Mouse (Mus musculus) brain, adult 2 months (tissue): ENCODE data around the gene Park7.
A peak's percentile ranks its signal among the peaks of the same experiment; 100 is the strongest.

Experiments used
- DNase-seq: peaks from one replicate; pipeline ENCODE4 v3.0.0; 2011; ENCODE audit warnings: low read depth, low spot score

Park7 gene

GRCm38 (mm10) chr4:150913743-150914142 is 494 bp downstream of the Park7 start:
- DNase-seq, result peak; percentile 61

GRCm38 (mm10) chr4:150910164-150910951 is 3.9 kb downstream of the Park7 start:
- DNase-seq, result no peak

GRCm38 (mm10) chr4:150909451-150910156 is 4.6 kb downstream of the Park7 start:
- DNase-seq, result peak; percentile 99

GRCm38 (mm10) chr4:150908512-150908911 is 5.7 kb downstream of the Park7 start:
- peak; percentile 23 for DNase-seq

- no peak for DNase-seq
These were observed 7.1 kb downstream of the Park7 start for GRCm38 (mm10) chr4:150907099-150907498.

GRCm38 (mm10) chr4:150903091-150903742 is 11.0 kb downstream of the Park7 start:
- DNase-seq, result no peak

GRCm38 (mm10) chr4:150902062-150902461 is 12.2 kb downstream of the Park7 start:
- DNase-seq, result peak; percentile 35

- DNase-seq, result peak; percentile 88
These were observed 12.6 kb downstream of the Park7 start for GRCm38 (mm10) chr4:150901651-150902050.

GRCm38 (mm10) chr4:150900486-150900885 is 13.8 kb downstream of the Park7 start:
- no peak for DNase-seq

- peak; percentile 77 for DNase-seq
These were observed 15.4 kb downstream of the Park7 start for GRCm38 (mm10) chr4:150898716-150899365.

GRCm38 (mm10) chr4:150896896-150897624 is 17.2 kb downstream of the Park7 start:
- no peak for DNase-seq

GRCm38 (mm10) chr4:150894718-150895501 is 19.3 kb downstream of the Park7 start:
- no peak for DNase-seq

- no peak for DNase-seq
These were observed 22.9 kb downstream of the Park7 start for GRCm38 (mm10) chr4:150891308-150891707.

GRCm38 (mm10) chr4:150889955-150890315 is 24.3 kb downstream of the Park7 start:
- DNase-seq, result peak; percentile 21

- no peak for DNase-seq
These were observed 24.8 kb downstream of the Park7 start for GRCm38 (mm10) chr4:150889273-150889954.

- DNase-seq, result no peak
These were observed 25.7 kb downstream of the Park7 start for GRCm38 (mm10) chr4:150888492-150888891.

- DNase-seq, result no peak
These were observed 26.3 kb downstream of the Park7 start for GRCm38 (mm10) chr4:150887903-150888302.

- no peak for DNase-seq
These were observed 31.6 kb downstream of the Park7 start for GRCm38 (mm10) chr4:150882632-150883031.

GRCm38 (mm10) chr4:150880364-150880763 is 33.9 kb downstream of the Park7 start:
- DNase-seq, result no peak

- DNase-seq, result no peak
These were observed 34.6 kb downstream of the Park7 start for GRCm38 (mm10) chr4:150879631-150880030.
